Mouse (Mus musculus): ENCODE measurements around the gene Slk.

DNA sequence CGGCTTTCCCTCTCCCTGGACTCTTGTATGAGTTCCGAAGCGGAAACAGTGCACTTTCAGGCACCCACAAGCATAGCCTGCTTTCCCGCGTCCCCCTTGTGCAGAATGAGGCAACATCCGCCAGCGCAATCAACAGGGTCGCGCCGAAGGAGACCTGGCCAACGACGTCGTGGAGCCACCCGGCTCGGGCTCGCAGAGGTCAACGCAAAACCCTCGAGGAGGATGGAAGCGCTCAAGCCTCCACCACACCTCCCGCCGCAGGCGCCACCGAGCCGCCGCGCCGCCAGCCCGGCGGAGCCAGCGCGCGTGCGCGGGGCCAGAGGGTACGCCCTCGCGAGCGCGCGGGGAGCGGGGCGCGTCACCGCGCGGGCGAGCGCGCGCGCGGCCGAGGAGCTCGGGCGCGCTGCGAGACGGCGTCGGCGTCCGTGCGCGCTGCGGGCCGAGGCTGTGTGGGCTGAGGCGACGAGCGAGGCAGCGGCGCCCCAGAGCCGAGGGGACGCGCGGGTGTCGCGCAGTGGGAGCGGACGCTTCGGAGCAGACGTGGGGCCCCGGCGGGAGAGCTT lies at the start of gene Slk:
- TF ChIP-seq CTCF (IDR thresholded peaks at IDR 0.05; ENCODE audit: control insufficient read depth, insufficient read depth, insufficient replicate concordance, low read depth, low read length) (no peak), POLR2A (IDR thresholded peaks at IDR 0.05; ENCODE audit: control insufficient read depth, low read depth, low read length) (peak; percentile 72; the same call in 1 of the 2 replicates)

All from testis, adult 2 months (tissue).